Mouse (Mus musculus): ENCODE results near the gene C130032M10Rik. TPM values are rescaled to one million over a fixed set of nuclear protein-coding genes. Genes with fewer than 3 reads are reported as not detected.
A peak's percentile ranks its signal among the peaks of the same experiment; 100 is the strongest.

C130032M10Rik gene
- polyA plus RNA-seq, 1 experiment: not detected

- DNase-seq: peak; percentile 48
- WGBS: 5% methylated on average over 16 of the region's 16 CpGs
- TF ChIP-seq CTCF (IDR thresholded peaks at IDR 0.05; ENCODE audit: insufficient read depth, low read length) (no peak), POLR2A (IDR thresholded peaks at IDR 0.05; ENCODE audit: borderline replicate concordance, extremely low read depth, low read depth, low read length) (no peak)
- Histone ChIP-seq H3K4me3 (replicated peaks; ENCODE audit: extremely low read depth, low read depth, low read length) (peak overlapping the region; percentile 18), H3K4me1 (ENCODE audit: control insufficient read depth, insufficient read depth, low read length) (peaks cover 2% of the 10 kb centered on the region; the same call in 1 of the 2 replicates)
Measured at GRCm38 (mm10) chr9:114527085-114527484, 11.6 kb downstream of the C130032M10Rik start.

- Histone ChIP-seq H3K4me3 (replicated peaks; ENCODE audit: extremely low read depth, low read depth, low read length) (no peak overlapping the region), H3K4me1 (ENCODE audit: control insufficient read depth, insufficient read depth, low read length) (peaks cover 2% of the 10 kb centered on the region; the same call in 1 of the 2 replicates)
- DNase-seq: no peak
- TF ChIP-seq CTCF (IDR thresholded peaks at IDR 0.05; ENCODE audit: insufficient read depth, low read length) (no peak), POLR2A (IDR thresholded peaks at IDR 0.05; ENCODE audit: borderline replicate concordance, extremely low read depth, low read depth, low read length) (no peak)
- WGBS: 35% methylated on average over 17 of the region's 17 CpGs
Measured at GRCm38 (mm10) chr9:114527992-114528679, 12.6 kb downstream of the C130032M10Rik start.

- WGBS: 27% methylated on average over 9 of the region's 9 CpGs
Measured at GRCm38 (mm10) chr9:114528680-114529048, 13.2 kb downstream of the C130032M10Rik start.

GRCm38 (mm10) chr9:114531276-114531675 is 15.8 kb downstream of the C130032M10Rik start:
- Histone ChIP-seq H3K4me1 (ENCODE audit: control insufficient read depth, insufficient read depth, low read length) (peaks cover 2% of the 10 kb centered on the region; the same call in 1 of the 2 replicates), H3K4me3 (replicated peaks; ENCODE audit: extremely low read depth, low read depth, low read length) (no peak overlapping the region)
- 62% methylated on average over 11 of the region's 11 CpGs for WGBS
- TF ChIP-seq POLR2A (IDR thresholded peaks at IDR 0.05; ENCODE audit: borderline replicate concordance, extremely low read depth, low read depth, low read length) (no peak), CTCF (IDR thresholded peaks at IDR 0.05; ENCODE audit: insufficient read depth, low read length) (no peak)
- no peak for DNase-seq

More at GRCm38 (mm10) chr9:114528680-114529048, 13.2 kb downstream of the C130032M10Rik start:
- DNase-seq: no peak
- no peak for TF ChIP-seq POLR2A (IDR thresholded peaks at IDR 0.05; ENCODE audit: borderline replicate concordance, extremely low read depth, low read depth, low read length)
- TF ChIP-seq CTCF (IDR thresholded peaks at IDR 0.05; ENCODE audit: insufficient read depth, low read length): no peak
- no peak overlapping the region for H3K4me3 ChIP-seq (replicated peaks; ENCODE audit: extremely low read depth, low read depth, low read length)
- peaks cover 2% of the 10 kb centered on the region; the same call in 1 of the 2 replicates for H3K4me1 ChIP-seq (ENCODE audit: control insufficient read depth, insufficient read depth, low read length)

GRCm38 (mm10) chr9:114533848-114534247 is 18.4 kb downstream of the C130032M10Rik start:
- no peak for DNase-seq
- no peak for TF ChIP-seq CTCF (IDR thresholded peaks at IDR 0.05; ENCODE audit: insufficient read depth, low read length)
- no peak for TF ChIP-seq POLR2A (IDR thresholded peaks at IDR 0.05; ENCODE audit: borderline replicate concordance, extremely low read depth, low read depth, low read length)
- 73% methylated on average over 4 of the region's 4 CpGs for WGBS
- no peak overlapping the region for H3K4me3 ChIP-seq (replicated peaks; ENCODE audit: extremely low read depth, low read depth, low read length)
- no peaks in the 10 kb centered on the region for H3K4me1 ChIP-seq (ENCODE audit: control insufficient read depth, insufficient read depth, low read length)

GRCm38 (mm10) chr9:114534747-114535517 is 19.4 kb downstream of the C130032M10Rik start:
- 83% methylated on average over 9 of the region's 9 CpGs for WGBS
- Histone ChIP-seq H3K4me3 (replicated peaks; ENCODE audit: extremely low read depth, low read depth, low read length) (no peak overlapping the region), H3K4me1 (ENCODE audit: control insufficient read depth, insufficient read depth, low read length) (no peaks in the 10 kb centered on the region)
- no peak for TF ChIP-seq POLR2A (IDR thresholded peaks at IDR 0.05; ENCODE audit: borderline replicate concordance, extremely low read depth, low read depth, low read length)
- TF ChIP-seq CTCF (IDR thresholded peaks at IDR 0.05; ENCODE audit: insufficient read depth, low read length): no peak
- DNase-seq: no peak

GRCm38 (mm10) chr9:114536628-114537027 is 21.1 kb downstream of the C130032M10Rik start:
- H3K4me1 ChIP-seq (ENCODE audit: control insufficient read depth, insufficient read depth, low read length): no peaks in the 10 kb centered on the region
- no peak for TF ChIP-seq CTCF (IDR thresholded peaks at IDR 0.05; ENCODE audit: insufficient read depth, low read length)
- TF ChIP-seq POLR2A (IDR thresholded peaks at IDR 0.05; ENCODE audit: borderline replicate concordance, extremely low read depth, low read depth, low read length): no peak
- no peak overlapping the region for H3K4me3 ChIP-seq (replicated peaks; ENCODE audit: extremely low read depth, low read depth, low read length)
- 77% methylated on average over 2 of the region's 2 CpGs for WGBS
- no peak for DNase-seq

- TF ChIP-seq CTCF (IDR thresholded peaks at IDR 0.05; ENCODE audit: insufficient read depth, low read length): no peak
- no peak for TF ChIP-seq POLR2A (IDR thresholded peaks at IDR 0.05; ENCODE audit: borderline replicate concordance, extremely low read depth, low read depth, low read length)
- H3K4me1 ChIP-seq (ENCODE audit: control insufficient read depth, insufficient read depth, low read length): no peaks in the 10 kb centered on the region
- DNase-seq: no peak
- no peak overlapping the region for H3K4me3 ChIP-seq (replicated peaks; ENCODE audit: extremely low read depth, low read depth, low read length)
- 78% methylated on average over 7 of the region's 7 CpGs for WGBS
Measured at GRCm38 (mm10) chr9:114538996-114539563, 23.6 kb downstream of the C130032M10Rik start.

GRCm38 (mm10) chr9:114541279-114541741 is 25.8 kb downstream of the C130032M10Rik start:
- no peak for TF ChIP-seq CTCF (IDR thresholded peaks at IDR 0.05; ENCODE audit: insufficient read depth, low read length)
- TF ChIP-seq POLR2A (IDR thresholded peaks at IDR 0.05; ENCODE audit: borderline replicate concordance, extremely low read depth, low read depth, low read length): no peak
- H3K4me3 ChIP-seq (replicated peaks; ENCODE audit: extremely low read depth, low read depth, low read length): no peak overlapping the region
- H3K4me1 ChIP-seq (ENCODE audit: control insufficient read depth, insufficient read depth, low read length): no peaks in the 10 kb centered on the region
- WGBS: 43% methylated on average over 1 of the region's 1 CpGs
- DNase-seq: no peak
